Mouse (Mus musculus) stomach, embryonic 14.5 days (tissue): ENCODE data around the gene Sec61a1. TPM values are rescaled to one million over a fixed set of nuclear protein-coding genes. Genes with fewer than 3 reads are reported as not detected.

ENCODE experiments used
- ATAC-seq: fragments of 200-750 bp; cut with Nextera tagmentation; 2 replicates; pipeline ENCODE4 v1.8.0; 2017; ENCODE audit warnings: low read depth, moderate TSS enrichment; ENCODE audit not compliant: insufficient number of reproducible peaks, insufficient read depth, low FRiP score
- H3K27ac ChIP-seq: fragments of 300-500 bp; sonication (generic); 2 replicates; pipeline ENCODE4 v1.5.1; 2014; ENCODE audit warnings: mild to moderate bottlenecking, low read length, moderate library complexity, mixed read lengths
- H3K27me3 ChIP-seq: fragments of 300-500 bp; sonication (generic); 2 replicates; pipeline ENCODE4 v1.6.1; 2014; ENCODE audit warnings: low read length, control low read depth, mixed read lengths; ENCODE audit not compliant: control insufficient read depth, insufficient read depth
- H3K36me3 ChIP-seq: fragments of 300-500 bp; sonication (generic); 2 replicates; pipeline ENCODE4 v1.6.1; 2014; ENCODE audit warnings: mild to moderate bottlenecking, control low read depth, low read length, moderate library complexity, mixed read lengths; ENCODE audit not compliant: control insufficient read depth, insufficient read depth
- H3K4me1 ChIP-seq: fragments of 300-500 bp; sonication (generic); 2 replicates; pipeline ENCODE4 v1.6.1; 2014; ENCODE audit warnings: low read length, control low read depth, mixed read lengths; ENCODE audit not compliant: control insufficient read depth, insufficient read depth
- H3K4me2 ChIP-seq: fragments of 300-500 bp; sonication (generic); replicated peaks from 2 replicates; pipeline ENCODE4 v1.6.1; 2014; ENCODE audit warnings: low read depth, low read length, control low read depth
- H3K4me3 ChIP-seq: fragments of 300-500 bp; sonication (generic); 2 replicates; pipeline ENCODE4 v1.5.1; 2014; ENCODE audit warnings: low read depth, low read length, control low read depth
- H3K9ac ChIP-seq: fragments of 300-500 bp; sonication (generic); replicated peaks from 2 replicates; pipeline ENCODE4 v1.6.1; 2014; ENCODE audit warnings: low read depth, mild to moderate bottlenecking, control low read depth, low read length, moderate library complexity, mixed read lengths
- H3K9me3 ChIP-seq: fragments of 300-500 bp; sonication (generic); 2 replicates; pipeline ENCODE4 v1.6.1; 2016; ENCODE audit warnings: low read depth, low read length, control low read depth; ENCODE audit not compliant: control insufficient read depth
- WGBS: fragments of 180-500 bp; shearing (Covaris S2); extraction: QIAGEN DNeasy Blood & Tissue Kit; methylation state at CpG from one replicate; pipeline ENCODE4 v1.1.7; 2014; 5-methylcytosine and 5-hydroxymethylcytosine counted together
- polyA plus RNA-seq: library from polyadenylated mRNA; unstranded; fragments of >200 nt; fragmentation: Nextera tagmentation; extraction: Ambion mirVana; gene quantifications from 2 replicates; pipeline ENCODE4 v1.2.1, GENCODE M21; 2014

Sec61a1 gene
- polyA plus RNA-seq, 1 experiment from 2014 or later, result 217 TPM

DNA sequence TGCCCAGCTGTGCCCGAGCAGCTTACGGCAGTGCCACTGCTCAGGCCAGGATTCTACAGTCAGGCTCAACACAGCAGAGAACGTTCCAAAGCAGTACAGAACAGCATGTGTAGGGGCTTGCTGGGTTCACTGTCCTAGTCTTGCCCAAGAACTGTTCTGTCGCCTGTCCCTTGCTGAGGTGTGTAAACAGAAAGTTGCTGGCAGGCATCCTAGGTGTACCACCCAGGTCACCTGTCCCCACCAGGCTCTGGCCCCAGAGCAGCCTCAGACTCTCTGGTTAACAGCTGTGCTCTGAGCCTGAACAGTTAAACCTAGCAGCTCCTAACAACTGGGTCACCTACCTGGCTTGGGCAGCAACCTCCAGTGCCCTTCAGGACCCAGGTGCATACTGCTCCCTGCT is 15.7 kb downstream of the Sec61a1 start:
- no peak for ATAC-seq
- Histone ChIP-seq H3K27me3 (no peaks in the 10 kb centered on the region), H3K4me1 (0 out of 2 replicates have a peak, but pooled peaks cover 3% of the 10 kb centered on the region), H3K4me2 (no peak overlapping the region), H3K9me3 (no peaks in the 10 kb centered on the region), H3K9ac (no peak overlapping the region), H3K4me3 (no peak overlapping the region), H3K36me3 (peaks cover 51% of the 10 kb centered on the region), H3K27ac (no peak overlapping the region)
- WGBS, result 89% methylated on average over 4 of the region's 4 CpGs

DNA sequence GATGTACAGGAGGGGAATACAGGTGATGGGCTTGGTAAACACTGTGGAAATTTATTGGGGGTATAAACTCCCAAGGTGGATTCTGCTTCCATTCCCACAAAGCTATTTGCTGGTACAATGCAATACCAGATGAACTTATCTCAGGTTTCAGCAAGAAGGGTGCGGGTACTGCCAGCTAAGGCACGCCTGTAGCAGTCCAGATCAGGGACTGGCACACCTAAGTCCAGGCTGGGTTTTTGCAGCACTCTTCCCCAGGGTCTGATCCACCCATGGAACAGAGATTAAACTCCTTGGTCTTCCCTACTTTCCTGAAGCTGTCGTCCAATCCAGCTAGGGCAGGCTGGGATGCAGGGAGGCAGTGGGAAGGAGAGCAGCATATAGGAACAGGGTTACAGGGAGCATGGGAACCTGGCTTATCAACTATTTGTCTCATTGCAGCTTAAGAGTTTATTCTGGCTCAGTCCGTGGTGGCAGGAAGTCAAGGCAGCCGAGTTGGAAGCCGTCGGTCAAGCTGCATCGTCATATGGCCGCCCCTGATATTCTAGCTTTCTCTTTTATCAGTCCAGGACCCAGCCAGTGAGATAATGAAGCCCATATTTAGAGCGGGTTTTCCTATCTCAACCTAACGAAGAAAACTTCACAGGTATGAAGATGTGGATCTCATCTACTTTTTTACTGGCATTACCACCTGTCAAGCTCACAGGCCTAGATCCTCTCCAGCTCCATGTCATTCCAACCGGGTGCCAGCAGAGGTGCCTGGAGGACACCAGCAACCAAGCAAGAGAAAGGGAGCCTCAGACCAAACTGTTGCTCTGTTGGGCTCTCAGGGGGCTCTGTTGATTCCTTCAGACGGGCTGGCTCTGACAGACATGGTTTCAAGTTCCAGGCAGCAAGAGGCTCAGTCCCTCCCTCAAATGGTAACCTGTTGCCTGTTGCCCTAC is 16.4 kb downstream of the Sec61a1 start:
- no peak overlapping the region for H3K4me2 ChIP-seq
- no peak for ATAC-seq
- no peaks in the 10 kb centered on the region for H3K9me3 ChIP-seq
- no peak overlapping the region for H3K27ac ChIP-seq
- H3K4me1 ChIP-seq, result 0 out of 2 replicates have a peak, but pooled peaks cover 3% of the 10 kb centered on the region
- H3K27me3 ChIP-seq, result no peaks in the 10 kb centered on the region
- no peak overlapping the region for H3K4me3 ChIP-seq
- 71% methylated on average over 13 of the region's 13 CpGs for WGBS
- H3K36me3 ChIP-seq, result peaks cover 46% of the 10 kb centered on the region
- no peak overlapping the region for H3K9ac ChIP-seq

DNA sequence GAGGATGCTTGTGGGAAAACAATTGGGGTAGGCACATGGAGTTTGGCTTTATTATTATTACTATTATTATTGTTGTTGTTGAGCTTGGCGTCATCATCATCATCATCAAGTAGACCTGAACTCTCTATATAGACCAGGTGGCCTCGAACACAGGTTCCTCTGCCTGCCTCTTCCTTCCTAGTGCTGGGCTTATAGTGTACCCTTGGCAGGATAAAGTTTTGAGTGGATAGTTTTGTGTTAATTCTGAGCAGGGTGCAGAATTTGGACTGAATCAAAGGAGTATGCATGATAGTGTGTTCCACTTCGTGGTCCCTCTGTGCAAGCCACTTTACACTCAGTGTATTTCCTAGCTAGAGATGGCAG is 18.3 kb downstream of the Sec61a1 start:
- WGBS, result 10% methylated on average over 3 of the region's 3 CpGs
- ATAC-seq, result no peak
- H3K27me3 ChIP-seq, result no peaks in the 10 kb centered on the region
- H3K9me3 ChIP-seq, result no peaks in the 10 kb centered on the region
- peaks cover 35% of the 10 kb centered on the region for H3K36me3 ChIP-seq
- 0 out of 2 replicates have a peak, but pooled peaks cover 3% of the 10 kb centered on the region for H3K4me1 ChIP-seq
- H3K4me3 ChIP-seq, result peak overlapping the region; percentile 47
- no peak overlapping the region for H3K27ac ChIP-seq
- H3K9ac ChIP-seq, result no peak overlapping the region
- H3K4me2 ChIP-seq, result peak overlapping the region; percentile 80

DNA sequence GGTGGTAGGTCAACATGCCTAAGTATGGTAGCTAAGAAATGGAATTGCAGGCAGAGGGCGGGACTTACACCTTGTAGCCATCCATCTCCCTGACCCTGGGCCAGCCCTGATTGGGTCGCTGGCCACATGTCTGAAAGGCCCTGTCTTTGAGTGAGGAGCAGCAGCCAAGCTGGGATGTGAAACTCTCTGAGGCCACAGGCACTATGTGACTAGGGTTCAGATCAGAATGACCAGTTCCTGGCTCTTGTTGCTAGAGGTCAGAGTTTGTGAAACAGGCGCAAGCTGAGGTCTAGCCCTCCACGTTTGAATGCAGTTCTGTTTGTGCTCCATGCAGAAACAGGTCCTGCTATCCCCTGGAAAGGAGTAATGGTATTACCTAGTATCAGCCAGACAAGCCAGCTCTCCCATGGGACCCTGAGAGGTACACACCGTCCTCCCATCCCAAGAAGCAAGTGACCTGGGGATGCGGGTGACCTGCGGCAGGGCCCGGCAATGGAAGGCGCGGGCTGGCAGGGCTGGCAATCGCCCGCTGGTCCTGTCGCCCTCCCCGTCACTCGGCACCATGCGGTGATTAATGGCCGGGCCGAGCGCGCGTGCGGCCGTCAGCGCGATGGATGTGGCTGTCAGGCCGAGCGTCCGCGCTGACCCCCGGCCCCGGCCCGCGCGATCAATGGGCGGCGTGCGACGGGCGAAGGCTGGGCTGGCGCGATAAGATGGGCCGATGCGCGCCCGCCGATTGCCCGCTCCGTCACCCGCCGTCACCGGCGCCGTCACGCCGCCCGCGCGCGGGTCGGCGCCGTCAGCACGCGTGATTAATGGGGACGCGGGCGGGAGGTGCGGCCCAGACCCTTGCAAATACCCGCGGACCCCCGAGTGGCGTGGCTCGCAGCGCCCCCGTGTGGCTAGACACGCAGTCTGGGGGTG is 19.0 kb downstream of the Sec61a1 start:
- Histone ChIP-seq H3K27ac (no peak overlapping the region), H3K9me3 (no peaks in the 10 kb centered on the region), H3K4me3 (peak overlapping the region; percentile 47), H3K4me2 (peak overlapping the region; percentile 80), H3K36me3 (peaks cover 29% of the 10 kb centered on the region), H3K4me1 (0 out of 2 replicates have a peak, but pooled peaks cover 3% of the 10 kb centered on the region), H3K27me3 (no peaks in the 10 kb centered on the region), H3K9ac (peak overlapping the region; percentile 47)
- 3% methylated on average over 76 of the region's 76 CpGs for WGBS
- peak; percentile 51; the same call in 1 of the 2 replicates for ATAC-seq

DNA sequence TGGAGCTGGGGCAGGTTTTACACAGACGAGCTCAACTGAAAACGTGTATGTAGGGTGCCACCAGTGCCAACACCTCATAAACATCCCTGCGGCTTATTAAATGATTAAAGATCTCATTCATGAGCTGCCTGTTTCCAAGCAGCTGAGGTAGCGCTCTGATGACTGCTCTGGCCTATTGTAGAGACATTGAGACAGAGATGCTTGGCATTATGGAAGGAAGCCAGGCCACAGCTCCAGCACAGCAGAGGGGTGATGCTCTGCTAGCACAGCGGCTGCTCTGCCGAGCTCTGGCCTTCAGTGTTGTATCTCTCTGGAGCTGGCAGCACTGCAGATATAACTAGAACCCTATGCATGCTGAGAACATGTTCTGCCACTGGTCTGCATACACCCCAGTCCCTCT is 25.0 kb downstream of the Sec61a1 start:
- no peaks in the 10 kb centered on the region for H3K4me1 ChIP-seq
- H3K9ac ChIP-seq, result no peak overlapping the region
- H3K27ac ChIP-seq, result no peak overlapping the region
- H3K27me3 ChIP-seq, result no peaks in the 10 kb centered on the region
- no peaks in the 10 kb centered on the region for H3K9me3 ChIP-seq
- 90% methylated on average over 6 of the region's 6 CpGs for WGBS
- peaks cover 38% of the 10 kb centered on the region for H3K36me3 ChIP-seq
- no peak for ATAC-seq
- H3K4me2 ChIP-seq, result no peak overlapping the region
- H3K4me3 ChIP-seq, result no peak overlapping the region

DNA sequence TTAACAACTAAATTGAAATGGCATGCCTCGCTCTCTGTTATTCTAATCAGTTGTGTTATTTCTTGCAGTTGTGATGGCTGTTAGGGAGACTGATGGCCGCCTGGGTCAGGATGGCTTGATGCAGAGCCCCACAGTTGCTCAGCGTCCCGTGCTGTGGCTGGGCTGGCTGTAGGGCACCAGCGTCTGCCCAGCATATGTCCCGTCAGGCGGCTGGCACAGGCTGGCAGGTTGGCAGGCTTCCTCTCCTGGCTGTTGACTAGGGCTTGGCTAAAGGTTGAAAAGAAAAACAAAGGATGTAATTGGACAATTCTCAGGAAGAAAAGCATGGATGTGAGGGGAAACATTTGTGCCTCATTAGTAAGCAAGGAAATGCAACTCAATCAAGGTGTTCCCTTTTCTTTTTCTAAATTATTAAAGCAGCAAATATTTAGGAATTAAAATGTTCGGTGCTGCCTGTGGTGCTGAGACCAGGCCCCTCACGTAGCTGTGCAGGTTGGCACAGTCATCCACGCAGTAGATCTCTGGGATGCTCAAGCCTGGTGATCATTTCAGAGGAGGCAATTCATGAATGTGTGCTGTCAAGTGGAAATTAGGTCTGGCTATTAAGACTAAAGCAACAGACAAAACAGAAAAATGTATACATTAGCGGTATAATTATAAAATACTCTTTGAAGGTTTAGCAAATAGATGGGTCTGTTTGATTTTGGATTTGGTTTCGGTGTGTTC is 27.9 kb downstream of the Sec61a1 start:
- ATAC-seq, result no peak
- WGBS, result 92% methylated on average over 12 of the region's 12 CpGs
- Histone ChIP-seq H3K9me3 (no peaks in the 10 kb centered on the region), H3K4me2 (no peak overlapping the region), H3K36me3 (peaks cover 37% of the 10 kb centered on the region), H3K27ac (no peak overlapping the region), H3K9ac (no peak overlapping the region), H3K4me1 (no peaks in the 10 kb centered on the region), H3K27me3 (no peaks in the 10 kb centered on the region), H3K4me3 (no peak overlapping the region)

DNA sequence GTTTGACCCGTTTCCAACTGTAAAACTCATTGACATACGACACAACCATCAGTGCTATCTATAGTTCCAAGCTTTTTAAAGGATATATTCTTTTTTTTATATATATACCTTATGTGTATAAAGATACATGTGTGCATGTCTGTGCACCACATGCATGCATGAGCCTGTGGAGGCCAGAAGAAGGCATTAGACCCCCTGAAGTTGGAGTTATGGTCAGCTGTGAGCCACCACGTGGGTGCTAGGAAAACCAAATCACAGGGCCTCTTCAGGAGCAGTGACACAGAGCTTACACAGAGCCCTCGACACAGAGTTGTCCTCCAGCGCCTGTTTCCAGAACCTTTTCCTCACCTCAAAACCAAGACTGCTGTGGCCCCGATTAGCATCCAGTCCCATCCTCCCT is 28.9 kb downstream of the Sec61a1 start:
- no peak for ATAC-seq
- Histone ChIP-seq H3K27ac (no peak overlapping the region), H3K9ac (no peak overlapping the region), H3K4me3 (no peak overlapping the region), H3K9me3 (no peaks in the 10 kb centered on the region), H3K27me3 (no peaks in the 10 kb centered on the region), H3K4me2 (no peak overlapping the region), H3K4me1 (no peaks in the 10 kb centered on the region), H3K36me3 (peaks cover 38% of the 10 kb centered on the region)
- 89% methylated on average over 6 of the region's 6 CpGs for WGBS

DNA sequence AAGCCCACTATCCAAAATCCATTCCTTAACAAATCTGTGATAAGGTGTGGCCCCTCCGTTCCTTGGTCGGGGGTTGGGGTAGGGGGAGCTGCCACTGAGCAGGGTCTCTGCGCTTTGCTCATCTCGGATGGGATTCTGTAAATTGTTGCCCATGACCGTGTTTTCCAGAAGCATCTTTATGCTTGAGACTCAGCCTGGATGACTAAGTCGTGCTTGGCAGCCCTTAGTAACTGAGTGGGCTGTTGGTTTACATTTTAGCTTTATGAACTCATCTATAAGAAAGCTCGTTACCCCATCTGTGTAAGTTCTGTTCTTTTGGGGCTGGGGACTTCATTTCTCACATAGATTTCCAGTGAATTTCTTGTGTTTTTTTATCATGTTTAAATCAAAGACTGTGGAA is 29.7 kb downstream of the Sec61a1 start:
- ATAC-seq, result no peak
- H3K4me1 ChIP-seq, result no peaks in the 10 kb centered on the region
- H3K4me3 ChIP-seq, result no peak overlapping the region
- H3K27me3 ChIP-seq, result no peaks in the 10 kb centered on the region
- 88% methylated on average over 7 of the region's 7 CpGs for WGBS
- no peaks in the 10 kb centered on the region for H3K9me3 ChIP-seq
- H3K36me3 ChIP-seq, result peaks cover 45% of the 10 kb centered on the region
- H3K9ac ChIP-seq, result no peak overlapping the region
- no peak overlapping the region for H3K4me2 ChIP-seq
- no peak overlapping the region for H3K27ac ChIP-seq
